In the genomic region with DNA sequence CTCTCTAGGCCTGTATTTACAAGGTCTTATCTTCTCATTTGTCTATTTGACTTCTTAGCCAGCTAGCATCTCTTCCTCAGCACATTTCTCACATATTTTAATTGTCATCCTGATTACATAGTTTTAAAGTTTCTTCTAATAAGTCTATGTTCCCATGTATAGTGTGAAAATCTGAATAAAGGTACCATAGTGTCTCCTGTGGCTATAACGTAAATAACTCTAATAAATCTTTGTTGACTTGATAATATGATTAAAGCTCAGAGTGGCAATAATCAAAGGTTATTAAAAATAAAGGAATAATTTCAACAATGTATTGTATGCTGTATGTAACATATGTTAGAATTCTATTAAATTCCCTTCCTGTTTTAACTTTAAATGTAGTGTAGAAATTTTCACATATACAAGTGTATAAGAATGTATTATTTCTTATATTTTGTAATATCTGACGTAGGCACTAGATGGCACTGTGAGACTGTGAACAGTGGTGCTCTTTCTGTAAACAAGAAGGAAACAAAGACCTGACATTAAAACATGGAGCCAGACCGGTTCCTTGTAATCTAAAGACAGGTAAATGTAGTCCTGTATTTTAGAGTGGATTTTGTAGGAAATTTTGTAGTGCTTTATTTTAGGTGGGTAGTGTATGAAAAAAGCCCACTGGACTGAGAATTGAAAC, we compare ENCODE assay signal across 7 mouse cellular contexts.
A peak's percentile ranks its signal among the peaks of the same experiment; 100 is the strongest.
DNase-seq lines count a peak whose midpoint lies in the region; ATAC-seq and TF ChIP-seq lines count a peak whose summit lies in the region.

No protein-coding gene starts in this region.

- no peaks in the 10 kb centered on the region for H3K4me1 ChIP-seq in liver, adult 2 months (ENCODE audit: control insufficient read depth, insufficient read depth, low read length)
- no peaks in the 10 kb centered on the region for H3K4me1 ChIP-seq in liver, embryonic 11.5 days (replicated peaks; ENCODE audit: control insufficient read depth, insufficient read depth, low read length)
- H3K4me1 ChIP-seq in heart, embryonic 16.5 days (ENCODE audit: control insufficient read depth, insufficient read depth, low read length) = no peaks in the 10 kb centered on the region
- no peaks in the 10 kb centered on the region for H3K4me1 ChIP-seq in limb, embryonic 14.5 days (ENCODE audit: control insufficient read depth, insufficient read depth, low read length)
- H3K4me1 ChIP-seq in stomach, embryonic 14.5 days (ENCODE audit: control insufficient read depth, insufficient read depth, low read length) = no peaks in the 10 kb centered on the region

- H3K4me2 ChIP-seq in liver, embryonic 11.5 days = no peak overlapping the region
- peak overlapping the region; percentile 1; the same call in 1 of the 2 replicates for H3K4me2 ChIP-seq in heart, embryonic 16.5 days (ENCODE audit: low read depth, low read length)
- H3K4me2 ChIP-seq in limb, embryonic 14.5 days (replicated peaks; ENCODE audit: low read depth, low read length, severe bottlenecking) = peak overlapping the region; percentile 27
- H3K4me2 ChIP-seq in stomach, embryonic 14.5 days (replicated peaks; ENCODE audit: low read depth, low read length) = no peak overlapping the region

- H3K9ac ChIP-seq in liver, adult 2 months (ENCODE audit: low read depth, low read length) = no peak overlapping the region
- H3K9ac ChIP-seq in liver, embryonic 11.5 days (ENCODE audit: low read depth, low read length) = no peak overlapping the region
- no peak overlapping the region for H3K9ac ChIP-seq in heart, embryonic 16.5 days (ENCODE audit: low read length)
- no peak overlapping the region for H3K9ac ChIP-seq in limb, embryonic 14.5 days (ENCODE audit: low read depth, low read length, severe bottlenecking)
- H3K9ac ChIP-seq in stomach, embryonic 14.5 days (replicated peaks; ENCODE audit: low read depth, low read length) = no peak overlapping the region

- no peak overlapping the region for H3K27ac ChIP-seq in liver, adult 2 months (replicated peaks; ENCODE audit: insufficient read depth, low read depth, low read length)
- no peak overlapping the region for H3K27ac ChIP-seq in liver, embryonic 11.5 days (ENCODE audit: low read depth, low read length)
- H3K27ac ChIP-seq in heart, embryonic 16.5 days (ENCODE audit: low read length) = no peak overlapping the region
- H3K27ac ChIP-seq in limb, embryonic 14.5 days (replicated peaks; ENCODE audit: low read depth, low read length) = no peak overlapping the region
- H3K27ac ChIP-seq in stomach, embryonic 14.5 days (ENCODE audit: low read length) = no peak overlapping the region

- TF ChIP-seq CTCF in liver, adult 2 months (IDR thresholded peaks at IDR 0.05; ENCODE audit: low read depth, low read length) = 0 out of 2 replicates have a peak, but pooled peaks have one; percentile 15

- no peak overlapping the region for H3K4me3 ChIP-seq in liver, adult 2 months (ENCODE audit: insufficient read depth, low read depth, low read length)
- no peak overlapping the region for H3K4me3 ChIP-seq in liver, embryonic 11.5 days (ENCODE audit: low read depth, low read length)
- no peak overlapping the region for H3K4me3 ChIP-seq in heart, embryonic 16.5 days (ENCODE audit: low read length)
- no peak overlapping the region for H3K4me3 ChIP-seq in limb, embryonic 14.5 days (replicated peaks; ENCODE audit: low read length)
- H3K4me3 ChIP-seq in stomach, embryonic 14.5 days (ENCODE audit: low read depth, low read length) = no peak overlapping the region

- no peaks in the 10 kb centered on the region for H3K27me3 ChIP-seq in liver, adult 2 months (ENCODE audit: control insufficient read depth, insufficient read depth, low read length)
- H3K27me3 ChIP-seq in liver, embryonic 11.5 days (replicated peaks; ENCODE audit: control insufficient read depth, insufficient read depth, low read length) = no peaks in the 10 kb centered on the region
- no peaks in the 10 kb centered on the region for H3K27me3 ChIP-seq in heart, embryonic 16.5 days (ENCODE audit: control insufficient read depth, insufficient read depth, low read length)
- H3K27me3 ChIP-seq in limb, embryonic 14.5 days (ENCODE audit: control insufficient read depth, insufficient read depth, low read length) = no peaks in the 10 kb centered on the region
- H3K27me3 ChIP-seq in stomach, embryonic 14.5 days (ENCODE audit: control insufficient read depth, insufficient read depth, low read length) = no peaks in the 10 kb centered on the region

- H3K36me3 ChIP-seq in liver, adult 2 months (ENCODE audit: control insufficient read depth, insufficient read depth, low read length) = no peaks in the 10 kb centered on the region
- H3K36me3 ChIP-seq in liver, embryonic 11.5 days (ENCODE audit: control insufficient read depth, insufficient read depth, low read length) = no peaks in the 10 kb centered on the region
- H3K36me3 ChIP-seq in heart, embryonic 16.5 days (ENCODE audit: control insufficient read depth, insufficient read depth) = no peaks in the 10 kb centered on the region
- no peaks in the 10 kb centered on the region for H3K36me3 ChIP-seq in limb, embryonic 14.5 days (ENCODE audit: control insufficient read depth, insufficient read depth, low read length)
- no peaks in the 10 kb centered on the region for H3K36me3 ChIP-seq in stomach, embryonic 14.5 days (ENCODE audit: control insufficient read depth, insufficient read depth, low read length)

- ATAC-seq in liver, embryonic 11.5 days (replicated peaks; ENCODE audit: low FRiP score) = no peak
- no peak; the same call in 1 of the 2 replicates for ATAC-seq in heart, embryonic 16.5 days (replicated peaks; ENCODE audit: extremely low read depth, insufficient read depth, low FRiP score)
- ATAC-seq in limb, embryonic 14.5 days (ENCODE audit: low FRiP score, low read depth) = peak; percentile 70; the same call in 1 of the 2 replicates
- ATAC-seq in stomach, embryonic 14.5 days (ENCODE audit: insufficient number of reproducible peaks, insufficient read depth, low FRiP score, low read depth) = peak; percentile 56; the same call in 1 of the 2 replicates

- no peaks in the 10 kb centered on the region for H3K79me2 ChIP-seq in liver, adult 2 months (ENCODE audit: control insufficient read depth, insufficient read depth, low read length)

- DNase-seq in liver, adult 2 months (ENCODE audit: extremely low read depth, low read depth, low spot score) = peak; percentile 72
- DNase-seq in liver, embryonic 11.5 days (ENCODE audit: low spot score) = no peak
- DNase-seq in c-Kit-positive CD71-positive TER-119-positive erythroid progenitor cells, embryonic 14.5 days (ENCODE audit: low spot score) = peak; percentile 13
- peak; percentile 64 for DNase-seq in limb, embryonic 14.5 days (ENCODE audit: low spot score)
- no peak for DNase-seq in natural killer cell, adult 2 months (ENCODE audit: low spot score in 2 of 2)

- no peaks in the 10 kb centered on the region for H3K9me3 ChIP-seq in liver, embryonic 11.5 days (ENCODE audit: control insufficient read depth, low read length)
- H3K9me3 ChIP-seq in heart, embryonic 16.5 days (replicated peaks; ENCODE audit: control insufficient read depth, low read length) = no peaks in the 10 kb centered on the region
- H3K9me3 ChIP-seq in limb, embryonic 14.5 days (ENCODE audit: control insufficient read depth, low read length) = no peaks in the 10 kb centered on the region
- H3K9me3 ChIP-seq in stomach, embryonic 14.5 days (ENCODE audit: control insufficient read depth, low read depth, low read length) = no peaks in the 10 kb centered on the region

- TF ChIP-seq POLR2A in liver, adult 2 months (IDR thresholded peaks at IDR 0.05; ENCODE audit: extremely low read depth, insufficient read depth, low read length) = no peak
- no peak for TF ChIP-seq POLR2A in limb, embryonic 14.5 days (IDR thresholded peaks at IDR 0.05; ENCODE audit: borderline replicate concordance, extremely low read depth, insufficient read depth, insufficient read length)

- 31% methylated on average over 3 of the region's 3 CpGs for WGBS in liver, adult 2 months
- WGBS in liver, embryonic 11.5 days = 25% methylated on average over 3 of the region's 3 CpGs
- 30% methylated on average over 3 of the region's 3 CpGs for WGBS in heart, embryonic 16.5 days
- 27% methylated on average over 3 of the region's 3 CpGs for WGBS in limb, embryonic 14.5 days
- 28% methylated on average over 3 of the region's 3 CpGs for WGBS in stomach, embryonic 14.5 days

Comparison
In these comparisons a context has a peak if more than half of its experiments do, and no peak if none do; other contexts are left out.
1. DNase-seq: peak in liver, adult 2 months (single experiment), c-Kit-positive CD71-positive TER-119-positive erythroid progenitor cells, embryonic 14.5 days (single experiment) and limb, embryonic 14.5 days (single experiment); none in liver, embryonic 11.5 days (single experiment) and natural killer cell, adult 2 months (0 of 2).
2. ATAC-seq: peak in limb, embryonic 14.5 days (single experiment) and stomach, embryonic 14.5 days (single experiment); none in liver, embryonic 11.5 days (single experiment) and heart, embryonic 16.5 days (single experiment).
3. H3K4me2 ChIP-seq: peak in heart, embryonic 16.5 days (single experiment) and limb, embryonic 14.5 days (single experiment); none in liver, embryonic 11.5 days (single experiment) and stomach, embryonic 14.5 days (single experiment).